Mouse (Mus musculus) neural tube, embryonic 14.5 days (tissue): Measurements from ENCODE around the gene Olfr94. TPM values are rescaled to one million over a fixed set of nuclear protein-coding genes. Genes with fewer than 3 reads are reported as not detected.

Experiments
- ATAC-seq: fragments of 200-750 bp; cut with Nextera tagmentation; 2 replicates; pipeline ENCODE4 v1.8.0; 2017; ENCODE audit warnings: low read depth, mild to moderate bottlenecking, moderate TSS enrichment, moderate library complexity
- H3K27ac ChIP-seq: fragments of 300-500 bp; sonication (generic); 2 replicates; pipeline ENCODE4 v1.5.1; 2014; ENCODE audit warnings: low read depth, mild to moderate bottlenecking, control low read depth, low read length, moderate library complexity, mixed read lengths
- H3K27me3 ChIP-seq: fragments of 300-500 bp; sonication (generic); 2 replicates; pipeline ENCODE4 v1.6.1; 2014; ENCODE audit warnings: low read length; ENCODE audit not compliant: control insufficient read depth, insufficient read depth
- H3K36me3 ChIP-seq: fragments of 300-500 bp; sonication (generic); 2 replicates; pipeline ENCODE4 v1.6.1; 2014; ENCODE audit warnings: low read length, mixed read lengths; ENCODE audit not compliant: control insufficient read depth, insufficient read depth
- H3K4me1 ChIP-seq: fragments of 300-500 bp; sonication (generic); 2 replicates; pipeline ENCODE4 v1.6.1; 2014; ENCODE audit warnings: low read length; ENCODE audit not compliant: control insufficient read depth, insufficient read depth
- H3K4me2 ChIP-seq: fragments of 300-500 bp; sonication (generic); 2 replicates; pipeline ENCODE4 v1.6.1; 2014; ENCODE audit warnings: mild to moderate bottlenecking, low read depth, low read length, control low read depth
- H3K4me3 ChIP-seq: fragments of 300-500 bp; sonication (generic); 2 replicates; pipeline ENCODE4 v1.5.1; 2014; ENCODE audit warnings: low read depth, low read length, control low read depth, mixed read lengths
- H3K9ac ChIP-seq: fragments of 300-500 bp; sonication (generic); replicated peaks from 2 replicates; pipeline ENCODE4 v1.6.1; 2014; ENCODE audit warnings: low read depth, mild to moderate bottlenecking, control low read depth, low read length, mixed read lengths
- H3K9me3 ChIP-seq: fragments of 300-500 bp; sonication (generic); 2 replicates; pipeline ENCODE4 v1.6.1; 2016; ENCODE audit warnings: low read length; ENCODE audit not compliant: control insufficient read depth
- WGBS: fragments of 180-500 bp; shearing (Covaris S2); extraction: QIAGEN DNeasy Blood & Tissue Kit; methylation state at CpG from one replicate; pipeline ENCODE4 v1.1.7; 2014; 5-methylcytosine and 5-hydroxymethylcytosine counted together
- polyA plus RNA-seq: library from polyadenylated mRNA; unstranded; fragments of >200 nt; fragmentation: Nextera tagmentation; extraction: Ambion mirVana; gene quantifications from 2 replicates; pipeline ENCODE4 v1.2.1, GENCODE M21; 2014

Olfr94 gene
- polyA plus RNA-seq, 1 experiment from 2014 or later, result 0.19 TPM

DNA sequence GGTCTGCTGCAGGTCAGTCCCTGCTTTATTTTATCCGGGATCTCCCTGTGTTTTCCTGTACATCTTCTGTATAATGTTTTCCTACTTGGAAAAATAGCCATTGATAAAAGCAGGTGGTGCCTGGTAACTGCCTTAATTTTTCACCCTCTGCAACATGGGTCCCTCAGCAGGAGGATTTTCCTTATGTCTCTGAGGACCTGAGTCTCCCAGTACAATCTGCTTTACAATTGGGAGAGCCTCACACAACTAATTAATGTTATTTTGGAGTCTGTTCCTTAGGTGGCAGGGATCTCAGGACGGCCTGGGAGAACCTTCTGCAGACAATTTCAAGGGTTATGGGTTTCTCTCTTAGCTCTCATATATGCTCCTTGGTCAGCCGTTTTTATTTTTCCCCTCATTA is 12.2 kb upstream of the Olfr94 start, which contains the start of gene Olfr95:
TSS of gene Olfr95 (minus strand) at position 101 of the 400 bp plus-strand sequence.
- Histone ChIP-seq H3K4me3 (no peak within 1 kb of the TSS), H3K36me3 (no peaks in the 10 kb centered on the region), H3K4me2 (no peak within 1 kb of the TSS), H3K27ac (no peak within 1 kb of the TSS), H3K27me3 (no peaks in the 10 kb centered on the region), H3K4me1 (no peaks in the 10 kb centered on the region), H3K9me3 (no peaks in the 10 kb centered on the region), H3K9ac (no peak within 1 kb of the TSS)
- no peak for ATAC-seq
- WGBS, result 82% methylated on average over 3 of the region's 3 CpGs

DNA sequence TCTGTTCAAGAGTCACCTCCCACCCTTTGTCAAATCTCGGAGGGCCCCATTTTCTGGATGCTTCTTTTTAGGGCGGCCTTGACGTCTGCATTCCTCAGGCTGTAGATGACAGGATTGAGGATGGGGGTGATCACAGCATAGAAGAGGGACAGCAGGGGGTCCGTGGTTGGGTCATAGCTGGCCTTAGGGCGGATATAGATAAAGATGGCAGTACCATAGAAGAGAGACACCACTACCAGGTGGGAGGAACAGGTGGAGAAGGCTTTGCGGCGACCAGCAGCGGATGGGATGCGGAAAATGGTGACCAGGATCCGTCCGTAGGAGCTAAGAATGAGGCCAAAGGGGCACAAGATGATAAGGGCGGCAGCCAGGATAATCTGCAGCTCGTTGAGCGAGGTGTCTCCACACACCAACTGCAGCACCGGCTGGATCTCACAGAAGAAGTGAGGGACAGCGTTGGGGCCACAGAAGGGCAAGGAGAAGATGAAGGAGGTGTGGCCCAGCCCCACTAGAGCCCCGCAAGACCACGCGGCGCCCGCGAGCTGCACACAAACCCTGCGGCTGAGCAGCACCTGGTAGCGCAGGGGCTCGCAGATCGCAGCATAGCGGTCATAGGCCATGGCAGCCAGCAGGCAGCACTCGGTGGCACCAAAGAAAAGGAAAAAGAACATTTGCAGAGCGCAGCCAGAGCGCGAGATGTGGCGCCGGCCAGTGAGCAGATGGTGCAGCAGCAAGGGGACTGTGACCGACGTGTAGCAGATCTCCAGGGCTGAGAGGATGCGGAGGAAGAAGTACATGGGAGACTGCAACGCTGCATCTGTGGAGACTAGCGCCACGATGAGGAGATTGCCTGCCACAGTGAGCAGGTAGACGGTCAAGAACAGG is 10.3 kb upstream of the Olfr94 start:
- peak overlapping the region; percentile 51 for H3K4me2 ChIP-seq
- no peaks in the 10 kb centered on the region for H3K9me3 ChIP-seq
- WGBS, result 23% methylated on average over 40 of the region's 40 CpGs
- H3K27ac ChIP-seq, result no peak overlapping the region
- H3K4me3 ChIP-seq, result peak overlapping the region; percentile 32
- peak overlapping the region; percentile 58 for H3K9ac ChIP-seq
- ATAC-seq, result peak; percentile 88
- no peaks in the 10 kb centered on the region for H3K36me3 ChIP-seq
- no peaks in the 10 kb centered on the region for H3K4me1 ChIP-seq
- H3K27me3 ChIP-seq, result no peaks in the 10 kb centered on the region

DNA sequence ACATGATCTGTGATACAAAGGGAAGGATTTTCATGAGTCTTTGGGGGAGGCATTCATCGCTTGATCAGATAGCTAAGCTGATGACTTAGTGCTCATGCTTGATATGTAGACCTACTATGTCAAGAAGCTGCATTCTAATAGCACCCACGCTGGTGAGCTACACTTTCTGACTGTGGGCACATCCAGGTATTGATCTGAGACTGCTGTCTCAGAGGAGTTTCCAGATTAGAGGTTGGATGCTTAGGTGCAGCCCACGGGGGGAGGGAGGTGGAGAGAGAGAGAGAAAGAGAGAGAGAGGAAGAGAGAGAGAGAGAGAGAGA is 3.1 kb upstream of the Olfr94 start:
- H3K9ac ChIP-seq, result no peak overlapping the region
- ATAC-seq, result peak; percentile 77; the same call in 1 of the 2 replicates
- no peaks in the 10 kb centered on the region for H3K4me1 ChIP-seq
- no peaks in the 10 kb centered on the region for H3K27me3 ChIP-seq
- H3K4me3 ChIP-seq, result no peak overlapping the region
- no peaks in the 10 kb centered on the region for H3K36me3 ChIP-seq
- no peak overlapping the region for H3K27ac ChIP-seq
- no peaks in the 10 kb centered on the region for H3K9me3 ChIP-seq
- H3K4me2 ChIP-seq, result no peak overlapping the region
- 35% methylated on average over 3 of the region's 3 CpGs for WGBS

DNA sequence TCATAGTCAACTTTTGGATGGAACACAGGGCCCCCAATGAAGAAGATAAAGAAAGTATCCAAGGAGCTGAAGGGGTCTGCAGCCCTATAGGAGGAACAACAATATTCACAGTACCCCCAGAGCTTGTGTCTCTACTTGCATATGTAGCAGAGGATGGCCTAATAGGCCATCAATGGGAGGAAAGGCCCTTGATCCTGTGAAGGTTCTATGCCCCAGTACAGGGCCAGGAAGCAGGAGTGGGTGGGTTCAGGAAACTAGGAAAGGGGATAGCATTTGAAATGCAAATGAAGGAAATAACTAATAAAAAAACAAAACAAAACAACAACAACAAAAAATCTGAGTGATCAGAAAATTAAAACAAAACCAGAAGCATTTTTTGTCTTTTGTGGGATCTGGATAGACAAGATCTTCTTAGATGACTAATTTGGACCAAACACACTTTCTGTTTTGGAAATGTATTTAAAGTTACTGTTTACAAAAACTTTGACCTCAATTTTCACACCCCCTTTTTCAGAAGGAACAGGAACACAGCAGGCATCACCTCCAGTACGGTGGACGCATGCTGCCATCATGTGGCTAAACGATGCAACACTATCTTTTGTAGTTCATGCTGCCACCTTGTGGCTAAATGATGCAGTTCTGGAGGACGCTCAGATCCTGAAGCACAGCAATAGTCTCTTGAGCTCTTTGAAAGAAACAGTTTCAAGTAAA is 2.6 kb upstream of the Olfr94 start:
- Histone ChIP-seq H3K27ac (no peak overlapping the region), H3K4me3 (no peak overlapping the region), H3K9ac (no peak overlapping the region), H3K4me1 (no peaks in the 10 kb centered on the region), H3K4me2 (no peak overlapping the region), H3K36me3 (no peaks in the 10 kb centered on the region), H3K9me3 (no peaks in the 10 kb centered on the region), H3K27me3 (no peaks in the 10 kb centered on the region; the same call in 1 of the 2 replicates)
- WGBS, result 0% methylated on average over 4 of the region's 4 CpGs
- peak; percentile 89 for ATAC-seq

DNA sequence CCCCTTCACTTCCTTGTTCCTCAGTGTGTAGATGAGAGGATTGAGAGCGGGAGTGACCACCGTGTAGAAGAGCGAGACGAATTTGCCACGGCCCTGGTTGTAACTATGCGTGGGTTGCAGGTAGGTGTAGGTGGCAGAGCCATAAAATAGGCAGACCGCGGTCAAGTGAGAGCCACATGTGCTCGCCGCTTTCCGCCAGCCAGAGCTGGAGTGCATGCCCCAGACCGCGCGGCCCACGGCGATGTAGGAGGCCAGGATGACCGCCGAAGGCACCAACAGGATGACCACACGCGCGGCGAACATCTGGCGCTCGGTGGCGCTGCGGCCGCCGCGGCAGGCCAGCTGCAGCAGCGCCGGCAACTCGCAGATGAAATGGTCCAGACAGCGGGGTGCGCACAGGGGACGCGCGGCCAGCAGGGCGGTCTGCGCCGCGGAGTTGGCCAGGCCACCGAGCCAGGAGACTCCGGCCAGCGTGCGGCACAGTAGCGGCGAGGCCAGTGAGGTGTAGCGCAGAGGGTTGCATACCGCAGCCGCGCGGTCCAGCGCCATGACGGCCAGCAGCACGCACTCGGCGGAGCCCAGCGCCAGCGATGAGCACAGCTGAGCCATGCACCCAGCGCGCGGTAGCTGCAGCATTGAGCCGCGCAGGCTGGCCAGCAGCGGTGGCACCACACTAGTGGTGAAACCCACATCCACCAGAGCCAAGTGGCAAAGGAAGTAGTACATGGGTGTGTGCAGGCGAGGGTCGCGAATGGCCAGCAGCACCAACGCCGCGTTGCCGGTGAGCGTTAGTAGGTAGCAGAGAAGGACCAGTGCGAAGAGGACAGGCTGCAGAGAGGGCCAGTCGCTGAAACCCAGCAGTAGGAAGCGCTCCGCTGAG is 3.7 kb downstream of the Olfr94 start:
- WGBS, result under 1% methylated on average over 77 of the region's 77 CpGs
- Histone ChIP-seq H3K9me3 (no peaks in the 10 kb centered on the region), H3K4me2 (peak overlapping the region; percentile 84), H3K27ac (peak overlapping the region; percentile 40), H3K36me3 (no peaks in the 10 kb centered on the region), H3K27me3 (peaks cover 10% of the 10 kb centered on the region), H3K9ac (peak overlapping the region; percentile 68), H3K4me3 (peak overlapping the region; percentile 58), H3K4me1 (no peaks in the 10 kb centered on the region)
- peak; percentile 97 for ATAC-seq

DNA sequence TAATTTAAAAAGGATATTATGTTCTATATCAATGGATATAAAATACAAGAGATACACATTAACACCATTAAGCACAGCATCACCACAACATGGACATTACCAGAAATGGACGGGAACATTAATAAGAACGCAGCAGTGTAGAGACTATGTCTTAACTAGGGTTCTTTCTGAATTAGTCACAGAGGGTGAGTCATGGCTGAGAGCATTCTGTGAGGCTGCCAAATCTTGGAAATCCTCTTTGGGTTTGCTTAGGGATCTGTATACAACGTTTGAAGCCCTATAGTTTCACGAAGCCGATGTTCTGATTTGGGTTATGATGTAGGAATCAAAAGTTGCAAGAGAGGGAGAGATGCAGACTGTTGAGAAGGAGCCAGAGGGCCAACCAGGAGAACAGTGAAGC is 6.0 kb downstream of the Olfr94 start:
- Histone ChIP-seq H3K4me1 (no peaks in the 10 kb centered on the region), H3K36me3 (no peaks in the 10 kb centered on the region), H3K27me3 (peaks cover 10% of the 10 kb centered on the region), H3K9me3 (no peaks in the 10 kb centered on the region), H3K9ac (no peak overlapping the region), H3K4me2 (no peak overlapping the region), H3K4me3 (no peak overlapping the region), H3K27ac (no peak overlapping the region)
- no peak for ATAC-seq
- WGBS, result 93% methylated on average over 5 of the region's 5 CpGs

DNA sequence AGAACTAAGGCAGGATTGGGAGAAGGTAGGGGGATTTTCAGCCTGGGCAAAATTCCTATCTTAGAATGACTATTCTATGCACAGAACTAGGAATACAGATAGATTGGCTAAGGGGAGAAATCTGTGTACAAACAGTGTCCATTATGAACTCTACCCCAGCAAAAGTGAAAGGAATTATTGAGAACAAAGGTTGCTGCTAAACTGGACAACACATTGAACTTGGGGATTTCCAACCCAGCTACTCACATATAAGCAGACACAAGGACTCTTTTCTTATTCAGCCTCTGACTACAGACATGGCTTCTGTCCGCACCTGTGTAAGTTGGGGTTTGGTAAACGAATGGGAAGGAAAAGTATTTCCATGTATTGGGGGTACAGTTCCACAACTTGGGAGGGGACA is 7.1 kb downstream of the Olfr94 start, which contains the start of gene Ubd:
TSS of gene Ubd (plus strand) at position 237 of the 400 bp plus-strand sequence.
- no peak for ATAC-seq
- Histone ChIP-seq H3K27me3 (peaks cover 10% of the 10 kb centered on the region), H3K4me2 (no peak within 1 kb of the TSS), H3K36me3 (no peaks in the 10 kb centered on the region), H3K4me3 (no peak within 1 kb of the TSS), H3K27ac (no peak within 1 kb of the TSS), H3K4me1 (no peaks in the 10 kb centered on the region), H3K9ac (no peak within 1 kb of the TSS), H3K9me3 (no peaks in the 10 kb centered on the region)
- WGBS, result 88% methylated on average over 2 of the region's 2 CpGs

DNA sequence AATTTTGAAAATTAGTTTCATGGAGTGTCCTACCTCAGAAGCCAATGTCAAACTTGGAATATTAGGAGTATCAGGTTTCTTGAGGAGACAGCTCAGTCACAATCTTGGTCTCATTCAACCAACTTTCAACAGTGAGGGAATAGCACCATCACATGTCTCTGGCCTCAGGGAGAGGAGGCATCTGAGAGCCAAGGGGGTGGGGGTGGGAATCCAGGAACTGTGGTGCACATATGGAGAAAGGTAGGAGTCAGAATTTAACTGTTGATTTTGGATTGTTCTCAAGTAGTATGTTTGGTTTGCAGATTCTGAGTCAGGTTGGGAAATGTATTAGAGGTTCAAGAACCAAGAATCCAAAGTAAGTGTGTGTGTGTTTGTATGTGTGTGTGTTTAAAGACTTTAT is 7.8 kb downstream of the Olfr94 start:
- Histone ChIP-seq H3K4me1 (no peaks in the 10 kb centered on the region), H3K27me3 (peaks cover 10% of the 10 kb centered on the region; the same call in 1 of the 2 replicates), H3K27ac (no peak overlapping the region), H3K4me2 (no peak overlapping the region), H3K9ac (no peak overlapping the region), H3K36me3 (no peaks in the 10 kb centered on the region), H3K9me3 (no peaks in the 10 kb centered on the region), H3K4me3 (no peak overlapping the region)
- ATAC-seq, result no peak
